Mouse (Mus musculus) hematopoietic multipotent progenitor cell, adult 10-12 weeks (in vitro differentiated cells): Measurements from ENCODE around the gene Hdac5. TPM values are rescaled to one million over a fixed set of nuclear protein-coding genes. Genes with fewer than 3 reads are reported as not detected.

ENCODE experiments used
- polyA plus RNA-seq: library from polyadenylated mRNA; stranded (reverse); fragments of >175 nt; gene quantifications from 2 replicates; pipeline ENCODE4 v1.2.3, GENCODE M21; 2012; ENCODE audit warnings: low replicate concordance

The Hdac5 gene
- 125 and 273 TPM in 2 replicates for polyA plus RNA-seq

DNA sequence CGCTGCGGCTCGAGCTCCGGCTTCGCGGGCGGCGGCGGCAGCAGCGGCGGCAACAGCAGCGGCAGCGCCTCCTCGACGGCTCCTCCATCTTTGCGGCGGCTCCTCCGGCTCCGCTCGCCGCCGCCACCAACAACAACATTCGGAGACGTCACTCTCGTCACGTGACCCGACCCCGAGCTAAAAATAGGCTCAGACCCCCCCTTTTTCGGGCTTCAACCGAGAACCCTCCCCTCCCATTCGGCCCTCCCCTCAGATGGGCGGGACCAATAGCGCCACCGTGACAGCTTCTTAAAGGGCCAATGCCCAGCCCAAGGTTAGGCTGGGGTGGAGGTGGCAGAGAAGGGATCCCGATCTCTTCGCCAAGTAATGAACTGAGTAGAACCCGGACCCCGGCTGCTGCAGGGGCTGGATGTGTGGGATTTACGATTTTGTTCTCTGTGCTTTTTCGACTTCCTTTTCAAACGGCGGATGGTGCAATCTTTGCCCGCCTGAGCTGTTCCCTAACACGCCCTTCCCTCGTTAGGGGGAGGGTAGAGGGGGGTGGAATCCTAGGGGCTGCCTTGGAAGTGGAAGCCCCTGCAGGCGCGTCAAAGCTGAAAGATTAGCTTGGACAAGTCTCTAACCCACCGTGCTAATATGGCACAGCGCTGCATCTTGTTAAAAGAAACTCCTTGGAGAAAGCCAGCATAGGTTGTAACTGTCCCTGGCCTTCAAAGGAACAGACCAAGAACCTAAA is at the start of gene Hdac5:
Gene Hdac5, minus strand, starts transcription at position 161 of the 736 bp plus-strand sequence.

DNA sequence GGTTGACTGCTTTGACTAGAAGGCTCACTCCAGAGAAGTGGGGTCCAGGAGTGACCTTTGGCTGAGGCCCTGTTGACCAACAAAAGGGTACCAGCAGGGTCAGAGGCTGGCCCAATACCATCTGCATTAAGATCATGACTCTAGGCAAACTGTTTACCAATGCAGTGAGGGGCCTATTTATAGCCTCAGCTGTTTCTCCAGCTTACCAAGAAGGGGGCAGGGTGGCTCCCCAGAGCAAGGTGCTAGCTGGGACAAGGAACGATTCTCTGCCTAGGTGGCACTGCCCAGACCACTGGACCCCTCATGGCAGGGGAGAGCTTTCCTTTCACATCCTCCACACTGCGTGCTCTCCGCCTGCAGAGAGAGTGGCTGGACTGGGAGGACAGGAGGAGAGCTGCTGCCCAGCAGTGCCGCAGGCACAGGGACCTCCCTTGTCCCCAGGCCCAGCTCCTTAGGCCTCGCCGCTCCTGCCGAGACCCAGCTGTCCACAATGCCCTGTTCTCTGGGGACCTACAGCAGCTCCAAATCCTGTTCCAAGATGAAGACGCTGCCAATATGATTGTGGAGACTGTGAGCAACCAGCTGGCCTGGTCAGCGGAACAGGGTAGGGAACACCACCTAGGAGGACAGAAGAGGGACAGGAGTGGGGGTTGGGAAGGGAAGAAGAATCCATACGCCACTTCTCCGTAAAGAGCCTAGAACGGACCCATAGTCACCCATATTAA is 38.7 kb upstream of the Hdac5 start, which contains the start of gene Asb16:
Gene Asb16, plus strand, starts transcription at position 224 of the 725 bp plus-strand sequence.

DNA sequence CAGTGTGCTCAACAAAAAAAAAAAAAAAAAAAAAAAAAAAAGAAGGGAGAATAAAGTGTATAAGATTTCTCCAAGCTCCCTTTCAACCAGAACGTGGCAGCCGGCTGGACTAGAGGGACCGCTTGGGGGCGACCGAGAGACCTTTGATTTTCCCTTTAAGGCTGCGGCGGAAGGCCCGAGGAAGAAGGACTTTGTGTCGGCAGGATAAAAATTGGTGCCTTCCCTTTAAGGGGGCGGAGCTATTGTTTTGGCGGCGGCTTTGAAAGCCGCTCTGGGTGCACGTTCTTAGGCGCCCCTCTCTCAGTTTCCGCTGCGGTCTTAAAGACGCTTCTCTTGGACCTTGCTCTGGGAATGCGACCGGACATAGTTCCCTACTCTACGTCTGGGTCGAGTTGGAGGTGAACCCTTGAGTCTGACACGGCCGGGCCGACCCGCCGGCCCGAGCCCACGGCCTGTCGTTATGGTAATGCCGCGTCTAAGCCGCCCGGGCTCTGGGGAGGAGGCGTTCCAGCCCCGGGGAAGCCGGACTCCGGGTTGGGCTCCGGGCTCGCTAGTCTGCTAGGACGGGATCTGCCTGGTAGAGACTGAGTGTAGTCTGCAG is 18.8 kb upstream of the Hdac5 start, which contains the start of gene BC030867:
Gene BC030867, plus strand, starts transcription at position 253 of the 601 bp plus-strand sequence.

DNA sequence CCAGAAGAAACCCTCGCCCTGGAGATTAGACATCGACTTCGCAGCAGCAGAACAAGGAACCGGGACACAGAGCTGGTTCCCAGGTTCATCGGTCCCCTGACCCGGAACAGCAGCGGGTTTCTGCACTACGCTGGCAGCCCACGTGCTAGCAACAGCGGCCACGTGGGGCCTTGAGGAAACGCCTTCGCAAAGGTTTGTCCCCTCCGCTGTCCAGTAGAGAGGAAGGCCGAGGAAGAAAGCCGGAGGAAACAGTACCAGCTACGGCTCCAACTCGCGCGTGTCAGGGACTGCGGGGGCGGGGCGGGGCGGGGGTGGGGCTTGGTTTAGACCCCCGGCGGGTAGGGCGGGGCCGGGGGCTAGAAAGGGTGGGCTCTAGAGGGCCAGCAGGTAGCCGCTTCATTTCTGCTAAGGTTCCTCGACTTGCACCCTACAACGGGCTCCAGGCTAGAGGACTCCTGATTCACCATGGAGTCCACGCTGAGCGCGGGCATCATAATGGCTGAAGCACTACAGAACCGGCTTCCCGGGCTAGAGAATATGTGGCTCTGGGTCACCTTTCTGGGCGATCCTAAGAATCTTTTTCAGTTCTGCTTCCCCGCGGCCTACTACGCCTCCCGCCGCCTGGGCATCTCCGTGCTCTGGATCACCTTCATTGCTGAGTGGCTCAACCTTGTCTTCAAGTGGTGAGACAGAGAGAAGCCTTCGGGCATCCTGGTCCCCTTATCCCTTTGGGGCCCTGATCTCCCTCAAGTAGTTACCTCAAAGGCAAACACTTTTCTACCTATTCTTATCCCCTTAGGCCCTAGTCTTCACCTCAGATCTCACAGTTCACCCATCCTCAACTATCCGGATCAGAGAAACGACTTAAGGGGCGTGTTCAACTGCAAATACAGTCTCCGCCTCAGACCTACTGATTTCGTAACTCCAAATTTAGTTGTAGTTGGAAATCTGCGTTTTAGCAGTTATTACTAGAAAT is 40.2 kb downstream of the Hdac5 start, which contains the start of gene G6pc3:
Gene G6pc3, plus strand, starts transcription at position 160 of the 976 bp plus-strand sequence.

DNA sequence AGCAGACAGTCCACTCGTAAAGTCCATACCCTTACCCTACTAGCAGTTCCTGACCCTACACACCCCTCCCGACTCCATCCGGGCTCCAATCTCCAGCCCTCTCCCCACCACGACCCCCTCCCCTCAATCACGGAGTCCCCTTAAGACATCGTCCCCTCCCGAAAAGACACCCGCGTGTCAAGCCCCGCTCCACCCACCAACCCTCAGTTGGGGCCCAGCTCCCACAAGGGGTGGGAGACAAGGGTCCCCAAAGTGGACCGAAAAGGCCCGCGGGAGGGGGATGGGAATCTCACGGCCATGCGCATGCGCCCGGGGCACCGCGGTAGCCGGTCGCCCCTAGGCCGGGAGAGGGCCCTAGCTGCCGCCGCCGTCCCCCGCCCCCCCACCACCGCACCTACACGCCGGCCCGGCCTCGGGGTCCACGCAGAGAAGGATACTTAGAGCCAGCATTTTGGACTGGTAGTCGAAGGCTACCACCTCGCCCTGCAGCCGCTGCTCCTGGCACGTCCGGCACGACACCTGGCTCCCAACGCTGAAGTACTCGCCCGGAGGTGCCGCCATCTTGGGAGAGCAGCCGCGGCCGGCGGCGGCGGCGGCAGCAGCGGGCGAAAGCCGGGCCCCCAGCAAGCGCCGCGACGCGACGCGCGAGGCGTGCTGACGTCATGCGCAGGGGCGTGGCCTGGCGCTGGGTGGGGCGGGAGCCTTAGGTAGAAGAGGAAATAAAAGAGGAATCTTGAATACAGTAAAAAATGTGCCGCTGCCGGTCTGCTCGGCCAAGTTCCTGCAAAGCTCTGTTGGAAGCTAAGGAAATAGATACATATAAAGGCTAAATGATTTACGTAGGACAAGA is 45.1 kb downstream of the Hdac5 start, which contains the start of gene Lsm12:
Gene Lsm12, minus strand, starts transcription at position 651 of the 850 bp plus-strand sequence.

DNA sequence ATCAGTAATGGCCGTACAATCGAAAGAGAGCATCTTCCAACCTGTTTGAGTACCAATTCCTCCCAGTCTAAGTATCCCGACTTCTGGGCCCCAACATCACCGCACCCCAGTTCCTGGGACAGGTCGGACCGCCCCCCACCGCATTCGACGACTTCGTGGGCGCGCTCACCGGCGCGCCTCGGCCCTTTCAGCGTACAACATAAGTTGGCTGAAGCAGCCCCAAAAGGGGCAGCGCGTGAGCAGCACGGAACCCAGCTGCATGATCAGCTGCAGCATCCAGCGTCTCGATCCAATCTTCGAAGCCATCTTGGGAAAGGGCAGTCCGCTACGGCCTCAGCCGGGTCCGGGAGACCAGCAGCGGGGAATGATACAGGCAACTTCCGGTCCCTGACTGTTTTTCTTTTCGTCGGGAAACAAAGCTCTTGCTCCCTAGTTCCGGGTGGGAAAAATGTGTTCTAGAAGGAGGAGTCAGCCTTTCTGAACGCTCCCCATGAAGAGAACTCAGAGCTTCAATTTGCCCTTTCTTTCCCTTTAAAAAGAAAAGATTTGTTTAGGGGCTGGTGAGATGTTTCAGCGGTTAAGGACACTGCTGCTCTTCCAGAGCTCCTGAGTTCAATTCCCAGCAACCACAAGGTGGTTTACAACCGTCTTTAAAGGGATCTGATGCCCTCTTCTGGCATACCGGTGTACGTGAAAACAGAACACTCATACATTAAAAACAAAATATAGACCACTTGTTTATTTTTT is 73.8 kb downstream of the Hdac5 start, which contains the start of gene Tmem101:
Gene Tmem101, minus strand, starts transcription at position 366 of the 747 bp plus-strand sequence.

DNA sequence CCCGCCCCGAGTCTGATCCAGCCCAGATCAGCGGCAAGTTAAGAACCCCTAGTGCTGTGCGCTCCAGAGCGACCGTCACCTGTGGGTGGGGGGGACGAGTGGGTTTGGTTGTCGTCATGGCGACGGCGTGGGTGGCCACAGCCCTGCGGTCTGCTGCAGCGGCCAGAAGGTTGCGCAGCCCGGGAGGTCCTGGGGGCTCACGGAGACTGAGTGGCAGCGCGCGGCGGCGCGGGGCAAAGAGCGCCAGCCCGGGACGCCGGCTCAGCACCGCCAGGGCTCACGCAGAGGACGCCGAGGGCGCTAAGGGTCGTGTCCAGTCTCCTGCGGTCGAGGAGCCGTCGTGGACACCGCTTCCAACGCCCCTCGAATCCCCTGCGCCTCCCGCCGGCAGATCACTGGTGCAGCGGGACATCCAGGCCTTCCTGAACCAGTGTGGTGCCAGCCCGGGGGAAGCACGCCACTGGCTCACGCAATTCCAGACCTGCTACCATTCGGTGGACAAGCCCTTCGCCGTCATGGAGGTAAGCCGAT is 84.4 kb downstream of the Hdac5 start, which contains the start of gene Nags:
Gene Nags, plus strand, starts transcription at position 43 of the 531 bp plus-strand sequence.

Other genes with a start within 250 kb of the Hdac5 start
- not detected in 2 replicates for gene Cfap97d1, start 245.9 kb downstream of the Hdac5 start, polyA plus RNA-seq
- gene Dusp3, start 243.2 kb downstream of the Hdac5 start, polyA plus RNA-seq: 16.2 and 38.6 TPM in 2 replicates
- 0.05 and 0.06 TPM in 2 replicates for gene Mpp3, start 201.7 kb downstream of the Hdac5 start, polyA plus RNA-seq
- gene Cd300lg, start 188.7 kb downstream of the Hdac5 start, polyA plus RNA-seq: 0.97 and 1.6 TPM in 2 replicates
- gene Mpp2, start 141.7 kb downstream of the Hdac5 start, polyA plus RNA-seq: 1.7 and 6.2 TPM in 2 replicates
- gene Ppy, start 128.8 kb downstream of the Hdac5 start, polyA plus RNA-seq: not detected in 2 replicates
- not detected in 2 replicates for gene Pyy, start 122.3 kb downstream of the Hdac5 start, polyA plus RNA-seq
- 0.45 TPM in 1 of 2 replicates, not detected in the other for gene Nags, start 84.7 kb downstream of the Hdac5 start, polyA plus RNA-seq
- gene Tmem101, start 73.8 kb downstream of the Hdac5 start, polyA plus RNA-seq: 4.5 and 9.7 TPM in 2 replicates
- gene Lsm12, start 44.9 kb downstream of the Hdac5 start, polyA plus RNA-seq: 80.7 and 88.6 TPM in 2 replicates
- gene G6pc3, start 40.5 kb downstream of the Hdac5 start, polyA plus RNA-seq: 19.6 and 22.2 TPM in 2 replicates
- 0.09 and 1.5 TPM in 2 replicates for gene BC030867, start 18.7 kb upstream of the Hdac5 start, polyA plus RNA-seq
- gene Asb16, start 38.6 kb upstream of the Hdac5 start, polyA plus RNA-seq: 0.11 TPM in 1 of 2 replicates, not detected in the other
- 53.7 and 63.0 TPM in 2 replicates for gene Tmub2, start 54.8 kb upstream of the Hdac5 start, polyA plus RNA-seq
- 76.6 and 104 TPM in 2 replicates for gene Atxn7l3, start 66.5 kb upstream of the Hdac5 start, polyA plus RNA-seq
- gene Ubtf, start 89.6 kb upstream of the Hdac5 start, polyA plus RNA-seq: 95.4 and 155 TPM in 2 replicates
- gene Slc4a1, start 136.0 kb upstream of the Hdac5 start, polyA plus RNA-seq: 8.9 and 573 TPM in 2 replicates
- gene Rundc3a, start 163.2 kb upstream of the Hdac5 start, polyA plus RNA-seq: 9.0 and 32.0 TPM in 2 replicates
- 108 and 335 TPM in 2 replicates for gene Slc25a39, start 177.8 kb upstream of the Hdac5 start, polyA plus RNA-seq
- gene Grn, start 200.1 kb upstream of the Hdac5 start, polyA plus RNA-seq: 128 and 131 TPM in 2 replicates
- 0.61 and 0.83 TPM in 2 replicates for gene Fam171a2, start 217.5 kb upstream of the Hdac5 start, polyA plus RNA-seq
- gene Itga2b, start 240.0 kb upstream of the Hdac5 start, polyA plus RNA-seq: 9.0 TPM in 2 replicates